Mouse (Mus musculus): ENCODE results near the gene C1s2. TPM values are rescaled to one million over a fixed set of nuclear protein-coding genes. Genes with fewer than 3 reads are reported as not detected.
A peak's percentile ranks its signal among the peaks of the same experiment; 100 is the strongest.
"Not testable (repeated sequence)": the region's sequence is repeated elsewhere in the genome, so short reads cannot be mapped to it uniquely, and the experiment has no call there.

The C1s2 gene
- total RNA-seq, 4 experiments from 2014 or later = 1.8 to 4.1 (median 3.0) TPM

- not testable (repeated sequence) for DNase-seq
Observed at GRCm38 (mm10) chr6:124636858-124637460, 1.1 kb upstream of the C1s2 start.

- DNase-seq = no peak
Observed at GRCm38 (mm10) chr6:124630763-124631162, 5.1 kb downstream of the C1s2 start.

- not testable (repeated sequence) for DNase-seq
Observed at GRCm38 (mm10) chr6:124626184-124626583, 9.7 kb downstream of the C1s2 start.

DNA sequence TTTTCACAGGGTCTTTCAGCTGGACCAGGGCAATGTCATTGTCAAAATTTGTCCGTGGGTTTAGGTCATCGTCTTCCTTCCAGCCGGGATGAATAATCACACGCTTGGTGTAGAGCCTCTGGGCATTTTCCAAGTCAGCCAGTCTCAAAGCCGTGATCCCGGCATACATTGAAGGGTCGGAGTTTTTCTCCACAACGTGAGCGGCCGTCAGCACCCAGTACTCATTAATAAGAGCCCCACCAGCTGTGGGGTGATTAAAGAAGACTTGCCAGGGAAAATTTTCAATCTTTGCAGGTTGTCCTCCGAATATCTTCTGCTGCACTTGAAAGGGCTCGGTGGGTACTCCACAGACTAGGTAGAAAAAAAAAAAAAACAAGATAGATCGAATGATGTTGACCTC lies 10.3 kb downstream of the C1s2 start:
- DNase-seq = no peak

DNA sequence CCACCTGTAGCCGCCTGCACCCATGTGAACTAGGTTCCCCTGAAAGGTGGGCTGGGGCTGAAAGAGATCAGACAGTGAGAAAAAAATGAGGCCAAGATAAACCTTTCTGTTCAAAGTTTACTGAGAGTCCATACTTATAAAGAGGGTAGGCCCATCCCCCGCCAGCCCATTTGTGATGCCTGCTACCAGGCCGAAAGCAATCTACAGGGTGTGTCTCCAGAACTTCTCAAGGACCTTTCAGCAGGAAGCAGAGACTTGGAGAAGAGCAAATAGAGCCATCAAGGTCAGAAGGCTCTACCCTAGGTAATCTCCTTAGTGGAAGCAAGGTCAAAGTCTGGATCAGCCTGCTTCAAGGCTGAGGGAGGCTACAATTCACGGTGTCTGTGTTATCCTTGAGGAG lies 33.9 kb downstream of the C1s2 start:
- no peak for DNase-seq

DNA sequence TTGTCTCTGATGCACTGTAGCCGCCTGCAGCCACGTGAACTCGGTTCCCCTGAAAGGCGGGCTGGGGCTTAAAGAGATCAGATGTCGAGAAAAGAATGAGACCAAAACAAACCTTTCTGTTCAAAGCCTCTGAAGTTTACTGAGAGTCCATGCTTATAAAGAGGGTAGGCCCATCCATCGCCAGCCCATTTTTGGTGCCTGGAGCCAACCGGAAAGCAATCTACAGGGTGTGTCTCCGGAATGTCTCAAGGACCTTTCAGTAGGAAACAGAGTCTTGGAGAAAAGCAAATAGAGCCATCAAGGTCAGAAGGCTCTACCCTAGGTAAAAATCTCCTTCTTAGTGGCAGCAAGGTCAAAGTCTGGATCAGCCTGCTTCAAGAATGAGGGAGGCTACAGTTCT lies 42.8 kb downstream of the C1s2 start:
- DNase-seq = no peak

GRCm38 (mm10) chr6:124592186-124592700 lies 43.6 kb downstream of the C1s2 start:
- peak; percentile 35 for DNase-seq

DNA sequence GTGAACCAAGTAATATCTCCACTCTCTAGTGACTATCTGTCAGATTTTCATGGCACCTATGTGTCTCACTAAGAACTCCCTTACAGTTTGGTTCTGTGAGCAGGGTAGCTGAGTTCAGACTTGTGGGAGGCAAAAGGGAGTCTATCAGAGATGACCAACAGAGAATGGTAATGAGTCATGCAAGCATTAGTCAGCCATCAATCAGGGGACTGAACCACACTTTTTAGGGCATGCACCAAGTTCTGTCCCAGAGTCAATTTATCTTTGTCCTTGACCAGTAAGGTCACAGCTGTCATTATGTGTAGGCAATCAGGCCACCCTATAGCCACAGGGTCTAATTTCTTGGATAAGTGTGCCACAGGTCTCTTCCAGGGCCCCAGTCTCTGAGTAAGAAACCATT lies 47.1 kb downstream of the C1s2 start:
- peak; percentile 39 for DNase-seq

GRCm38 (mm10) chr6:124586266-124586665 lies 49.6 kb downstream of the C1s2 start:
- no peak for DNase-seq

GRCm38 (mm10) chr6:124585761-124586160 lies 50.1 kb downstream of the C1s2 start:
- peak; percentile 91 for DNase-seq

DNA sequence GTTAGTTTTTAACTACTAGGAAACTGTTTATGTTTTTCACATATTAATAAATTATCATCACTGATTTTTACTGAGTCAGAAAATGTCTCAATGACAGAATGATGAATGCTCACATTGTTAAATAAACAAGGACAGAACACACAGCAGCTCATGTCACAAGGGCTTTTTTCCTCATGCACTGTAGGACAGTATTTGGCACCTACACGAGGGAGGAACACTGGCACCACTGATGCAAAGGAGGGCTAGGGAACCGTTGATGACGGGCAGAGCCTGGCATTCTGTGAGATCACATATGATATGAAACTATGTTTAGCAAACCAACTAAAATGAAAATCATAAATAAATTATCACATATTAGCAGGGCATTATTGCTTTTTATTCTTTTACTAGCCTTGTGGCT lies 51.0 kb downstream of the C1s2 start:
- DNase-seq = peak; percentile 41

- DNase-seq = peak; percentile 26
Observed at GRCm38 (mm10) chr6:124582231-124582630, 53.7 kb downstream of the C1s2 start.

- DNase-seq = peak; percentile 53
Observed at GRCm38 (mm10) chr6:124580155-124580554, 55.7 kb downstream of the C1s2 start.

- not testable (repeated sequence) for DNase-seq
Observed at GRCm38 (mm10) chr6:124575155-124575678, 60.7 kb downstream of the C1s2 start.

Other genes with a start within 250 kb of the C1s2 start
- 10 to 100 TPM; 62.0 to 95.7 (median 82.8) TPM for gene Pex5, start 221.0 kb downstream of the C1s2 start, total RNA-seq (2022)
- gene Clstn3, start 171.3 kb downstream of the C1s2 start, total RNA-seq (2022) = 10 to 100 TPM; 55.0 to 89.1 (median 73.7) TPM
- gene C1rl, start 143.0 kb downstream of the C1s2 start, total RNA-seq (2022) = 10 to 100 TPM; 28.1 to 44.4 (median 34.4) TPM
- gene C1ra, start 123.7 kb downstream of the C1s2 start, total RNA-seq (2022) = 100 to 1,000 TPM in 2 of 4 experiments, 10 to 100 TPM in 2; 48.6 to 131 (median 88.7) TPM
- 100 to 1,000 TPM in 1 of 4 experiments, 10 to 100 TPM in 3; 46.9 to 107 (median 72.7) TPM for gene C1s1, start 93.7 kb downstream of the C1s2 start, total RNA-seq (2022)
- 10 to 100 TPM in 2 of 4 experiments, 1 to 10 TPM in 2; 5.9 to 19.1 (median 12.4) TPM for gene C1rb, start 65.8 kb downstream of the C1s2 start, total RNA-seq (2022)
- 100 to 1,000 TPM in 1 of 4 experiments, 10 to 100 TPM in 3; 75.1 to 111 (median 90.7) TPM for gene Lpcat3, start 26.9 kb upstream of the C1s2 start, total RNA-seq (2022)
- 10 to 100 TPM; 81.9 to 100.0 (median 86.2) TPM for gene Emg1, start 76.1 kb upstream of the C1s2 start, total RNA-seq (2022)
- gene Phb2, start 76.3 kb upstream of the C1s2 start, total RNA-seq (2022) = 100 to 1,000 TPM; 255 to 303 (median 272) TPM
- 10 to 100 TPM; 14.1 to 21.6 (median 15.0) TPM for gene Ptpn6, start 102.6 kb upstream of the C1s2 start, total RNA-seq (2022)
- gene Grcc10, start 105.3 kb upstream of the C1s2 start, total RNA-seq (2022) = 100 to 1,000 TPM; 348 to 417 (median 368) TPM
- gene Gm45234, start 119.9 kb upstream of the C1s2 start, total RNA-seq (2022) = not detected
- gene Atn1, start 120.4 kb upstream of the C1s2 start, total RNA-seq (2022) = 100 to 1,000 TPM in 2 of 4 experiments, 10 to 100 TPM in 2; 68.7 to 111 (median 97.1) TPM
- 10 to 100 TPM; 23.0 to 74.2 (median 42.8) TPM for gene Eno2, start 133.6 kb upstream of the C1s2 start, total RNA-seq (2022)
- 1 to 10 TPM in 2 of 4 experiments, under 1 TPM in 2; 0.52 to 3.6 (median 1.0) TPM for gene Lrrc23, start 143.6 kb upstream of the C1s2 start, total RNA-seq (2022)
- gene Spsb2, start 172.6 kb upstream of the C1s2 start, total RNA-seq (2022) = 10 to 100 TPM; 27.0 to 37.4 (median 33.6) TPM
- gene Tpi1, start 178.2 kb upstream of the C1s2 start, total RNA-seq (2022) = 100 to 1,000 TPM; 448 to 531 (median 475) TPM
- 100 to 1,000 TPM; 134 to 158 (median 154) TPM for gene Usp5, start 193.4 kb upstream of the C1s2 start, total RNA-seq (2022)
- gene Cdca3, start 193.5 kb upstream of the C1s2 start, total RNA-seq (2022) = 1 to 10 TPM; 1.9 to 4.4 (median 2.7) TPM
- 10 to 100 TPM in 3 of 4 experiments, 1 to 10 TPM in 1; 8.9 to 18.5 (median 14.5) TPM for gene Gnb3, start 204.2 kb upstream of the C1s2 start, total RNA-seq (2022)
- gene P3h3, start 221.7 kb upstream of the C1s2 start, total RNA-seq (2022) = 10 to 100 TPM; 26.2 to 43.9 (median 35.3) TPM
- 1 to 10 TPM in 3 of 4 experiments, under 1 TPM in 1; 0.32 to 2.2 (median 1.6) TPM for gene Gpr162, start 227.9 kb upstream of the C1s2 start, total RNA-seq (2022)

All from adrenal gland, adult 8-10 months (tissue).